Mouse (Mus musculus) gastrocnemius, postnatal 25 days (tissue): Measurements from ENCODE around the gene Zdhhc14. TPM values are rescaled to one million over a fixed set of nuclear protein-coding genes. Genes with fewer than 3 reads are reported as not detected.

Experiments used
- DNase-seq: peaks from one replicate; pipeline ENCODE4 v3.0.0; 2022
- total RNA-seq, 2 experiments: library from RNA; stranded (reverse); gene quantifications; 1 replicate in 1 of 2; 2 replicates in 1 of 2; pipeline ENCODE4 v1.2.3; 2021

Gene Zdhhc14
- total RNA-seq, 2 experiments from 2014 or later, result 2.8 to 3.1 TPM

GRCm38 (mm10) chr17:5741061-5741460 lies 248.7 kb downstream of the Zdhhc14 start:
- DNase-seq, result no peak

GRCm38 (mm10) chr17:5744016-5744415 lies 251.7 kb downstream of the Zdhhc14 start:
- DNase-seq, result no peak

GRCm38 (mm10) chr17:5746378-5746777 lies 254.0 kb downstream of the Zdhhc14 start:
- DNase-seq, result no peak

GRCm38 (mm10) chr17:5747539-5748500 lies 255.5 kb downstream of the Zdhhc14 start:
- DNase-seq, result no peak

GRCm38 (mm10) chr17:5748501-5748894 lies 256.1 kb downstream of the Zdhhc14 start:
- no peak for DNase-seq

GRCm38 (mm10) chr17:5750278-5750677 lies 257.9 kb downstream of the Zdhhc14 start:
- DNase-seq, result no peak

GRCm38 (mm10) chr17:5751066-5751465 lies 258.7 kb downstream of the Zdhhc14 start:
- DNase-seq, result no peak

GRCm38 (mm10) chr17:5752322-5752715 lies 260.0 kb downstream of the Zdhhc14 start:
- DNase-seq, result no peak

GRCm38 (mm10) chr17:5752716-5753585 lies 260.6 kb downstream of the Zdhhc14 start:
- DNase-seq, result peak; percentile 65

- DNase-seq, result no peak
Measured at GRCm38 (mm10) chr17:5755489-5755888, 263.1 kb downstream of the Zdhhc14 start.

- no peak for DNase-seq
Measured at GRCm38 (mm10) chr17:5756065-5756464, 263.7 kb downstream of the Zdhhc14 start.

GRCm38 (mm10) chr17:5756855-5757254 lies 264.5 kb downstream of the Zdhhc14 start:
- DNase-seq, result no peak

- DNase-seq, result no peak
Measured at GRCm38 (mm10) chr17:5763768-5764167, 271.4 kb downstream of the Zdhhc14 start.

GRCm38 (mm10) chr17:5764270-5764669 lies 271.9 kb downstream of the Zdhhc14 start:
- DNase-seq, result no peak

- no peak for DNase-seq
Measured at GRCm38 (mm10) chr17:5765746-5766145, 273.4 kb downstream of the Zdhhc14 start.

- peak; percentile 3 for DNase-seq
Measured at GRCm38 (mm10) chr17:5768164-5768705, 275.9 kb downstream of the Zdhhc14 start.

- DNase-seq, result peak; percentile 2
Measured at GRCm38 (mm10) chr17:5768810-5769520, 276.6 kb downstream of the Zdhhc14 start.

- DNase-seq, result peak; percentile 2
Measured at GRCm38 (mm10) chr17:5769776-5770175, 277.4 kb downstream of the Zdhhc14 start.

GRCm38 (mm10) chr17:5770265-5771249 lies 278.2 kb downstream of the Zdhhc14 start:
- peak; percentile 34 for DNase-seq

- peak; percentile 72 for DNase-seq
Measured at GRCm38 (mm10) chr17:5780213-5780975, 288.0 kb downstream of the Zdhhc14 start.
